Mouse (Mus musculus) adrenal gland, adult (tissue): Measurements from ENCODE around the gene 4931414P19Rik.

Experiments used
- DNase-seq, 2 experiments: peaks; one replicate each; pipeline ENCODE4 v3.0.0; 2022 to 2023; ENCODE audit warnings: low spot score in 1 of 2; ENCODE audit not compliant: inconsistent age in 2 of 2

4931414P19Rik gene

GRCm38 (mm10) chr14:54592319-54592934 is 13.4 kb downstream of the 4931414P19Rik start:
- DNase-seq, result peak; percentile 63 to 82

- DNase-seq, result no peak
These were observed 14.7 kb downstream of the 4931414P19Rik start for GRCm38 (mm10) chr14:54591056-54591455.

GRCm38 (mm10) chr14:54583681-54584338 is 22.0 kb downstream of the 4931414P19Rik start:
- DNase-seq, result peak; percentile 64 to 88

GRCm38 (mm10) chr14:54582536-54582935 is 23.3 kb downstream of the 4931414P19Rik start:
- no peak for DNase-seq

GRCm38 (mm10) chr14:54579638-54580037 is 26.2 kb downstream of the 4931414P19Rik start:
- DNase-seq, result no peak

GRCm38 (mm10) chr14:54578063-54578462 is 27.7 kb downstream of the 4931414P19Rik start:
- peak in 1 of 2 experiments; percentile 57 for DNase-seq

- DNase-seq, result peak; percentile 93 to 97
These were observed 28.5 kb downstream of the 4931414P19Rik start, which contains the start of gene Ajuba for GRCm38 (mm10) chr14:54577089-54577982. TSS of gene Ajuba (minus strand) at chr14:54577558.

GRCm38 (mm10) chr14:54576241-54577088 is 29.3 kb downstream of the 4931414P19Rik start:
- peak; percentile 53 to 83 for DNase-seq

GRCm38 (mm10) chr14:54575631-54576030 is 30.2 kb downstream of the 4931414P19Rik start:
- peak; percentile 83 to 87 for DNase-seq

GRCm38 (mm10) chr14:54575031-54575430 is 30.8 kb downstream of the 4931414P19Rik start:
- DNase-seq, result peak in 1 of 2 experiments; percentile 35

GRCm38 (mm10) chr14:54574253-54574652 is 31.5 kb downstream of the 4931414P19Rik start:
- peak in 1 of 2 experiments; percentile 64 for DNase-seq

- peak; percentile 81 to 83 for DNase-seq
These were observed 32.7 kb downstream of the 4931414P19Rik start for GRCm38 (mm10) chr14:54572790-54573736.

GRCm38 (mm10) chr14:54572122-54572521 is 33.7 kb downstream of the 4931414P19Rik start:
- DNase-seq, result peak in 1 of 2 experiments; percentile 60

- DNase-seq, result peak in 1 of 2 experiments; percentile 53
These were observed 36.1 kb downstream of the 4931414P19Rik start for GRCm38 (mm10) chr14:54569451-54570392.

GRCm38 (mm10) chr14:54568694-54569414 is 36.9 kb downstream of the 4931414P19Rik start:
- peak; percentile 78 to 93 for DNase-seq

GRCm38 (mm10) chr14:54560527-54561242 is 45.1 kb downstream of the 4931414P19Rik start:
- DNase-seq, result peak; percentile 54 to 76

GRCm38 (mm10) chr14:54557330-54557729 is 48.5 kb downstream of the 4931414P19Rik start:
- DNase-seq, result peak in 1 of 2 experiments; percentile 55
